Comparison of ENCODE assay signal across 8 mouse cellular contexts in the genomic region with DNA sequence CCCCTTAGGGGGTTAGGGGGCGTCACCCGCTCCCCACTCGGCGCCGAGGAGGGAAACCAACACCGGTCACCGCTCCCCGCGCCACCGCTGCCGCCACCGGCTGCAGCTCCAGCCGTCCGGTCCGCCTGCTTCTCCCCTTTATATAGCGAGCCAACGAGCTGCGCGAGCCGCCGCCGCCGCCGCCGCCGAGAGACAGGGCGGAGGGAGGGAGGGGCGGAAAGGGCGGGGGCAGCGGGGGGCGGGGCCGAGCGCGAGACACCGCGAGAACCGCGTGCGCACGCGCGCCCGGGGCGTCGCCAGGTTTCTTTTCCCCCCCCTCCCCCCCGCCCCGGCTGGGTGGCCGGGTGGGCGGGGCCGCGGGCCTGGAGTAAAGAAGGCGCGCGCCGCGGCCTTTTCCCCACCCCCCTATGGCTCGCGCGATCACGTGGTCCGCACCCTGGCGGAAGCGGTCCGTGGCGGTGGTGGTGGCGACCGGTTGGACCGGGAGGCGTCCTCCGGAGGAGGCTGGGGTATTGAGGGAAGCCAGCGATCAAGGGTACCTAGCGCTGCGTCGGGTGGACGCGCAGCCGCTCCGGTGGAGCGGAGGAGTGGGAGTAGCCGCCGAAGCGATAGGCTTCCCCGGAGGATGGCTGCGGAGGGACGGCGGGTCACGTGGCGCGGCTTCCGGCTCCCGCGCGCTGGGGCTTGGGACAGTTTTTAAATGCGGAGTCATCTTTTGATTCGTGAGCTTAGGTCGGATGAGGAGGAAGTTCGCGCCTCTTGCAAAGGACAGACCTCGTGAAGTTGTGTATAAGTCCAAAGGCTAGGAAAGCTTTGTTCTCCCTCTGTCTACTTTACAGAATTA. TPM values are rescaled to one million over a fixed set of nuclear protein-coding genes. Genes with fewer than 3 reads are reported as not detected.
A peak's percentile ranks its signal among the peaks of the same experiment; 100 is the strongest.
DNase-seq lines count a peak whose midpoint lies in the region; ATAC-seq and TF ChIP-seq lines count a peak whose summit lies in the region.

A gene (minus strand): TSS at position 641 of the 844 bp plus-strand sequence.

- peak; percentile 92 for DNase-seq in c-Kit-negative CD71-positive TER-119-positive erythroid progenitor cells, embryonic 14.5 days (ENCODE audit: low read depth, low spot score)
- DNase-seq in forebrain, embryonic 10.5 days (ENCODE audit: extremely low spot score, low spot score): peak; percentile 94
- DNase-seq in kidney, postnatal 25 days: peak; percentile 97 to 98
- DNase-seq in liver, embryonic 14.5 days (ENCODE audit: low read depth in 3 of 3, low spot score in 3 of 3): peak; percentile 89 to 91 (median 90)
- peak; percentile 99 for DNase-seq in neural tube, embryonic 11.5 days (ENCODE audit: low spot score)
- DNase-seq in stomach, postnatal 0 days (ENCODE audit: low spot score): peak; percentile 99

- TF ChIP-seq EP300 in liver, embryonic 14.5 days (IDR thresholded peaks at IDR 0.05; ENCODE audit: low read depth): peak; percentile 60
- TF ChIP-seq EP300 in stomach, postnatal 0 days (optimal IDR thresholded peaks at IDR 0.05): peak; percentile 32

- 0 out of 2 replicates have a peak, but pooled peaks have one; percentile 10 for TF ChIP-seq CTCF in liver, embryonic 14.5 days (IDR thresholded peaks at IDR 0.05; ENCODE audit: low read depth)
- peak; percentile 2; the same call in 1 of the 2 replicates for TF ChIP-seq CTCF in stomach, postnatal 0 days (IDR thresholded peaks at IDR 0.05; ENCODE audit: low read depth)

- WGBS in forebrain, embryonic 10.5 days: under 1% methylated on average over 80 of the region's 99 CpGs
- WGBS in heart, embryonic 15.5 days: under 1% methylated on average over 57 of the region's 99 CpGs
- WGBS in liver, embryonic 14.5 days (ENCODE audit: insufficient replicate concordance): under 1% methylated on average over 58 of the region's 99 CpGs
- WGBS in neural tube, embryonic 11.5 days: under 1% methylated on average over 68 of the region's 99 CpGs
- under 1% methylated on average over 48 of the region's 99 CpGs for WGBS in stomach, postnatal 0 days

- H3K9ac ChIP-seq in heart, embryonic 15.5 days: peak within 1 kb of the TSS; percentile 99
- peak within 1 kb of the TSS; percentile 99 for H3K9ac ChIP-seq in liver, embryonic 14.5 days (replicated peaks)
- H3K9ac ChIP-seq in neural tube, embryonic 11.5 days (ENCODE audit: low read length): peak within 1 kb of the TSS; percentile 97
- H3K9ac ChIP-seq in stomach, postnatal 0 days (ENCODE audit: low read length): peak within 1 kb of the TSS; percentile 100

- no peaks in the 10 kb centered on the region for H3K27me3 ChIP-seq in forebrain, embryonic 10.5 days (ENCODE audit: poor library complexity, severe bottlenecking)
- no peaks in the 10 kb centered on the region for H3K27me3 ChIP-seq in heart, embryonic 15.5 days
- H3K27me3 ChIP-seq in liver, embryonic 14.5 days (ENCODE audit: control insufficient read depth, insufficient read depth, low read length): no peaks in the 10 kb centered on the region
- no peaks in the 10 kb centered on the region for H3K27me3 ChIP-seq in neural tube, embryonic 11.5 days (ENCODE audit: control insufficient read depth, insufficient read depth, low read length)
- H3K27me3 ChIP-seq in stomach, postnatal 0 days (ENCODE audit: control insufficient read depth, insufficient read depth, low read length): no peaks in the 10 kb centered on the region

- H3K4me2 ChIP-seq in heart, embryonic 15.5 days: peak within 1 kb of the TSS; percentile 78
- peak within 1 kb of the TSS; percentile 88 for H3K4me2 ChIP-seq in liver, embryonic 14.5 days (ENCODE audit: low read depth)
- H3K4me2 ChIP-seq in neural tube, embryonic 11.5 days (ENCODE audit: low read depth): peak within 1 kb of the TSS; percentile 64
- H3K4me2 ChIP-seq in stomach, postnatal 0 days (replicated peaks; ENCODE audit: low read depth): peak within 1 kb of the TSS; percentile 60

- peak within 1 kb of the TSS; percentile 100 for H3K27ac ChIP-seq in forebrain, embryonic 10.5 days
- H3K27ac ChIP-seq in heart, embryonic 15.5 days: peak within 1 kb of the TSS; percentile 100
- H3K27ac ChIP-seq in liver, embryonic 14.5 days: peak within 1 kb of the TSS; percentile 92
- peak within 1 kb of the TSS; percentile 99 for H3K27ac ChIP-seq in neural tube, embryonic 11.5 days (ENCODE audit: low read depth, low read length)
- peak within 1 kb of the TSS; percentile 100 for H3K27ac ChIP-seq in stomach, postnatal 0 days (replicated peaks)

- H3K4me3 ChIP-seq in forebrain, embryonic 10.5 days: peak within 1 kb of the TSS; percentile 89
- peak within 1 kb of the TSS; percentile 92 for H3K4me3 ChIP-seq in heart, embryonic 15.5 days
- peak within 1 kb of the TSS; percentile 74 to 99 for H3K4me3 ChIP-seq in liver, embryonic 14.5 days (ENCODE audit: insufficient read depth in 1 of 2, low read depth in 2 of 2, low read length in 2 of 2)
- peak within 1 kb of the TSS; percentile 69 for H3K4me3 ChIP-seq in neural tube, embryonic 11.5 days (ENCODE audit: low read depth, low read length)
- peak within 1 kb of the TSS; percentile 92 for H3K4me3 ChIP-seq in stomach, postnatal 0 days (ENCODE audit: low read depth, low read length)

- H3K36me3 ChIP-seq in forebrain, embryonic 10.5 days (replicated peaks): peaks cover 16% of the 10 kb centered on the region
- H3K36me3 ChIP-seq in heart, embryonic 15.5 days: peaks cover 5% of the 10 kb centered on the region; the same call in 1 of the 2 replicates
- peaks cover 8% of the 10 kb centered on the region for H3K36me3 ChIP-seq in liver, embryonic 14.5 days (replicated peaks; ENCODE audit: control insufficient read depth, insufficient read depth, low read depth)
- H3K36me3 ChIP-seq in neural tube, embryonic 11.5 days (ENCODE audit: control insufficient read depth, insufficient read depth, low read length): peaks cover 2% of the 10 kb centered on the region; the same call in 1 of the 2 replicates
- H3K36me3 ChIP-seq in stomach, postnatal 0 days (ENCODE audit: control insufficient read depth, insufficient read depth, low read length): no peaks in the 10 kb centered on the region

- H3K9me3 ChIP-seq in forebrain, embryonic 10.5 days: peaks cover 3% of the 10 kb centered on the region; the same call in 1 of the 2 replicates
- H3K9me3 ChIP-seq in heart, embryonic 15.5 days (replicated peaks): no peaks in the 10 kb centered on the region
- no peaks in the 10 kb centered on the region for H3K9me3 ChIP-seq in liver, embryonic 14.5 days (ENCODE audit: control insufficient read depth, low read length)
- H3K9me3 ChIP-seq in neural tube, embryonic 11.5 days (ENCODE audit: control insufficient read depth, low read length): no peaks in the 10 kb centered on the region
- H3K9me3 ChIP-seq in stomach, postnatal 0 days (ENCODE audit: control insufficient read depth, low read length): no peaks in the 10 kb centered on the region

- peak; percentile 61 for ATAC-seq in CD4-positive, CD25-positive, alpha-beta regulatory T cell, adult 4 months
- ATAC-seq in heart, embryonic 15.5 days (replicated peaks; ENCODE audit: insufficient number of reproducible peaks, insufficient read depth, low FRiP score, low read depth): peak; percentile 85
- peak; percentile 84 for ATAC-seq in liver, embryonic 14.5 days (ENCODE audit: insufficient read depth)
- peak; percentile 83 for ATAC-seq in neural tube, embryonic 11.5 days (ENCODE audit: insufficient read depth, low FRiP score, low TSS enrichment)
- ATAC-seq in stomach, postnatal 0 days (ENCODE audit: low FRiP score, low TSS enrichment): peak; percentile 89

- H3K4me1 ChIP-seq in forebrain, embryonic 10.5 days: peaks cover 31% of the 10 kb centered on the region
- peaks cover 13% of the 10 kb centered on the region for H3K4me1 ChIP-seq in heart, embryonic 15.5 days (replicated peaks)
- peaks cover 14 to 15% of the 10 kb centered on the region in 2 experiments for H3K4me1 ChIP-seq in liver, embryonic 14.5 days (replicated peaks; ENCODE audit: control insufficient read depth in 2 of 2, insufficient read depth in 2 of 2, low read length in 1 of 2)
- peaks cover 11% of the 10 kb centered on the region for H3K4me1 ChIP-seq in neural tube, embryonic 11.5 days (ENCODE audit: control insufficient read depth, insufficient read depth, low read length)
- no peaks in the 10 kb centered on the region for H3K4me1 ChIP-seq in stomach, postnatal 0 days (replicated peaks; ENCODE audit: control insufficient read depth, insufficient read depth)

RNA-seq across cellular contexts. Expression of the gene that starts here (rescaled TPM):
- 10 to 100 TPM; 76.9 to 95.8 TPM for polyA plus RNA-seq in CD4-positive, CD25-positive, alpha-beta regulatory T cell, adult 4 months (2017; shearing (Covaris generic))
- polyA plus RNA-seq in forebrain, embryonic 10.5 days (2016; fragmentation: Nextera tagmentation; extraction: Ambion mirVana): 67.1 and 68.5 TPM in 2 replicates
- 24.5 and 27.9 TPM in 2 replicates for polyA plus RNA-seq in heart, embryonic 15.5 days (2015; fragmentation: Nextera tagmentation; extraction: Ambion mirVana)
- polyA plus RNA-seq in liver, embryonic 14.5 days (2012; rRNA removed): 5.2 and 6.3 TPM in 2 replicates
- polyA plus RNA-seq in liver, embryonic 14.5 days (2014; fragmentation: Nextera tagmentation; extraction: Ambion mirVana): 13.8 and 14.0 TPM in 2 replicates
- 54.1 and 59.7 TPM in 2 replicates for polyA plus RNA-seq in neural tube, embryonic 11.5 days (2014; fragmentation: Nextera tagmentation; extraction: Ambion mirVana)
- polyA plus RNA-seq in stomach, postnatal 0 days (2015; fragmentation: Nextera tagmentation; extraction: Ambion mirVana): 17.0 and 18.9 TPM in 2 replicates

Comparison
In these comparisons a context has a peak if more than half of its experiments do, and no peak if none do; other contexts are left out.
1. Peak in every context shown above with its lines: DNase-seq, ATAC-seq, H3K4me3 ChIP-seq and H3K27ac ChIP-seq.